Mouse (Mus musculus) megakaryocyte, embryonic 14.5 days (primary cell): ENCODE data around the gene Grin2b. TPM values are rescaled to one million over a fixed set of nuclear protein-coding genes. Genes with fewer than 3 reads are reported as not detected.
"Not testable (repeated sequence)": the region's sequence is repeated elsewhere in the genome, so short reads cannot be mapped to it uniquely, and the experiment has no call there.

ENCODE experiments used
- H3K27me3 ChIP-seq: replicated peaks from 2 replicates; pipeline ENCODE3; 2012; ENCODE audit warnings: inconsistent platforms
- H3K36me3 ChIP-seq: replicated peaks from 2 replicates; pipeline ENCODE3; 2012; ENCODE audit warnings: low read length, inconsistent platforms, mixed read lengths
- H3K4me1 ChIP-seq: 2 replicates; pipeline ENCODE4 v1.6.1; 2012; ENCODE audit warnings: inconsistent platforms
- H3K4me3 ChIP-seq: replicated peaks from 2 replicates; pipeline ENCODE3; 2012; ENCODE audit warnings: moderate library complexity, mild to moderate bottlenecking, inconsistent platforms
- H3K9me3 ChIP-seq: 2 replicates; pipeline ENCODE4 v1.6.1; 2012; ENCODE audit warnings: inconsistent platforms
- FLI1 ChIP-seq: IDR thresholded peaks from 2 replicates; pipeline ENCODE4 v1.6.1; 2012; ENCODE audit warnings: low read length, inconsistent platforms, mixed read lengths
- GATA1 ChIP-seq: IDR thresholded peaks from 3 replicates; pipeline ENCODE4 v1.6.1; 2012; ENCODE audit warnings: mixed read lengths, low read length, inconsistent platforms, borderline replicate concordance
- polyA plus RNA-seq: library from polyadenylated mRNA; stranded (reverse); fragments of >175 nt; gene quantifications from 2 replicates; pipeline ENCODE4 v1.2.3, GENCODE M21; 2012; ENCODE audit warnings: low replicate concordance; ENCODE audit not compliant: insufficient read depth

Grin2b gene
- polyA plus RNA-seq, 1 experiment: not detected

- H3K4me1 ChIP-seq: 0 out of 2 replicates have a peak, but pooled peaks cover 3% of the 10 kb centered on the region
- no peaks in the 10 kb centered on the region for H3K27me3 ChIP-seq
- no peak overlapping the region for H3K4me3 ChIP-seq
- H3K36me3 ChIP-seq: no peaks in the 10 kb centered on the region
- H3K9me3 ChIP-seq: peaks cover 3% of the 10 kb centered on the region; the same call in 1 of the 2 replicates
- no peak for TF ChIP-seq FLI1
- no peak for TF ChIP-seq GATA1
Measured at GRCm38 (mm10) chr6:135700717-135701345, 472.5 kb downstream of the Grin2b start.

GRCm38 (mm10) chr6:135692533-135692932, 480.8 kb downstream of the Grin2b start:
- Histone ChIP-seq H3K4me1 (no peaks in the 10 kb centered on the region), H3K9me3 (peaks cover 14% of the 10 kb centered on the region), H3K27me3 (no peaks in the 10 kb centered on the region), H3K36me3 (no peaks in the 10 kb centered on the region), H3K4me3 (no peak overlapping the region)
- TF ChIP-seq FLI1 (no peak), GATA1 (no peak)

- TF ChIP-seq FLI1: no peak
- no peak for TF ChIP-seq GATA1
- Histone ChIP-seq H3K4me3 (no peak overlapping the region), H3K36me3 (no peaks in the 10 kb centered on the region), H3K27me3 (no peaks in the 10 kb centered on the region), H3K4me1 (no peaks in the 10 kb centered on the region), H3K9me3 (peaks cover 14% of the 10 kb centered on the region)
Measured at GRCm38 (mm10) chr6:135691561-135691960, 481.8 kb downstream of the Grin2b start.

GRCm38 (mm10) chr6:135687926-135688325, 485.4 kb downstream of the Grin2b start:
- Histone ChIP-seq H3K9me3 (peaks cover 14% of the 10 kb centered on the region), H3K4me1 (no peaks in the 10 kb centered on the region)

GRCm38 (mm10) chr6:135684206-135684605, 489.1 kb downstream of the Grin2b start:
- H3K4me3 ChIP-seq: no peak overlapping the region
- H3K9me3 ChIP-seq: no peaks in the 10 kb centered on the region
- no peaks in the 10 kb centered on the region for H3K27me3 ChIP-seq
- H3K36me3 ChIP-seq: no peaks in the 10 kb centered on the region
- no peak for TF ChIP-seq GATA1
- no peak for TF ChIP-seq FLI1
- no peaks in the 10 kb centered on the region for H3K4me1 ChIP-seq

More at GRCm38 (mm10) chr6:135687926-135688325, 485.4 kb downstream of the Grin2b start:
- Histone ChIP-seq H3K36me3 (no peaks in the 10 kb centered on the region), H3K4me3 (no peak overlapping the region), H3K27me3 (no peaks in the 10 kb centered on the region)
- TF ChIP-seq GATA1: no peak

- H3K4me1 ChIP-seq, H3K9me3 ChIP-seq, H3K36me3 ChIP-seq, H3K4me3 ChIP-seq, H3K27me3 ChIP-seq: not testable (repeated sequence)
Measured at GRCm38 (mm10) chr6:135681423-135681822, 491.9 kb downstream of the Grin2b start.

- H3K27me3 ChIP-seq: no peaks in the 10 kb centered on the region
- TF ChIP-seq GATA1: no peak
- no peak for TF ChIP-seq FLI1
- no peaks in the 10 kb centered on the region for H3K4me1 ChIP-seq
- H3K4me3 ChIP-seq: no peak overlapping the region
- H3K36me3 ChIP-seq: no peaks in the 10 kb centered on the region
- H3K9me3 ChIP-seq: peaks cover 7% of the 10 kb centered on the region
Measured at GRCm38 (mm10) chr6:135680105-135680710, 493.1 kb downstream of the Grin2b start.

- H3K27me3 ChIP-seq: no peaks in the 10 kb centered on the region
- H3K9me3 ChIP-seq: peaks cover 21% of the 10 kb centered on the region
- H3K4me3 ChIP-seq: no peak overlapping the region
- H3K4me1 ChIP-seq: no peaks in the 10 kb centered on the region
- TF ChIP-seq FLI1 (no peak), GATA1 (no peak)
- no peaks in the 10 kb centered on the region for H3K36me3 ChIP-seq
Measured at GRCm38 (mm10) chr6:135674380-135674779, 498.9 kb downstream of the Grin2b start.

- no peak for TF ChIP-seq FLI1
- no peak for TF ChIP-seq GATA1
- Histone ChIP-seq H3K36me3 (no peaks in the 10 kb centered on the region), H3K9me3 (peaks cover 21% of the 10 kb centered on the region), H3K4me3 (no peak overlapping the region), H3K4me1 (no peaks in the 10 kb centered on the region), H3K27me3 (no peaks in the 10 kb centered on the region)
Measured at GRCm38 (mm10) chr6:135672003-135672402, 501.3 kb downstream of the Grin2b start.

Other genes with a start within 250 kb of the Grin2b start
- gene Gm8994, start 154.0 kb upstream of the Grin2b start, polyA plus RNA-seq: 0.11 TPM in 1 of 2 replicates, not detected in the other
- gene E330021D16Rik, start 242.1 kb upstream of the Grin2b start, polyA plus RNA-seq: not detected in 2 replicates